Mouse (Mus musculus): Measurements from ENCODE around the gene Gm20683. TPM values are rescaled to one million over a fixed set of nuclear protein-coding genes. Genes with fewer than 3 reads are reported as not detected.

Gm20683 gene
- polyA plus RNA-seq, 1 experiment from 2014 or later, result 8.1 TPM

GRCm38 (mm10) chr17:25794197-25794596 lies 47.4 kb downstream of the Gm20683 start:
- no peak for ATAC-seq (ENCODE audit: low FRiP score)
- peak overlapping the region; percentile 93 for H3K27ac ChIP-seq
- H3K9me3 ChIP-seq, result no peaks in the 10 kb centered on the region
- H3K9ac ChIP-seq, result peak overlapping the region; percentile 70; the same call in 1 of the 2 replicates
- 10% methylated on average over 13 of the region's 13 CpGs for WGBS
- peaks cover 64% of the 10 kb centered on the region for H3K4me1 ChIP-seq (replicated peaks)
- peak overlapping the region; percentile 88 for H3K4me2 ChIP-seq
- peaks cover 4% of the 10 kb centered on the region; the same call in 1 of the 2 replicates for H3K27me3 ChIP-seq
- H3K36me3 ChIP-seq, result peaks cover 7% of the 10 kb centered on the region
- peak overlapping the region; percentile 61; the same call in 1 of the 2 replicates for H3K4me3 ChIP-seq

GRCm38 (mm10) chr17:25792615-25793014 lies 48.9 kb downstream of the Gm20683 start, which contains the start of gene Fam173a:
Gene Fam173a, minus strand, starts transcription at chr17:25792901.
- peaks cover 64% of the 10 kb centered on the region for H3K4me1 ChIP-seq (replicated peaks)
- 1% methylated on average over 14 of the region's 14 CpGs for WGBS

GRCm38 (mm10) chr17:25791843-25792527 lies 49.6 kb downstream of the Gm20683 start:
- Histone ChIP-seq H3K27ac (peak overlapping the region; percentile 93), H3K9me3 (no peaks in the 10 kb centered on the region), H3K27me3 (peaks cover 4% of the 10 kb centered on the region; the same call in 1 of the 2 replicates), H3K4me1 (replicated peaks) (peaks cover 60% of the 10 kb centered on the region), H3K9ac (peak overlapping the region; percentile 90), H3K36me3 (peaks cover 23% of the 10 kb centered on the region), H3K4me2 (peak overlapping the region; percentile 88), H3K4me3 (peak overlapping the region; percentile 78)
- under 1% methylated on average over 45 of the region's 45 CpGs for WGBS
- ATAC-seq (ENCODE audit: low FRiP score), result peak; percentile 66

More at GRCm38 (mm10) chr17:25792615-25793014, 48.9 kb downstream of the Gm20683 start, which contains the start of gene Fam173a:
- Histone ChIP-seq H3K27ac (peak within 1 kb of the TSS; percentile 93), H3K36me3 (peaks cover 20% of the 10 kb centered on the region), H3K4me3 (peak within 1 kb of the TSS; percentile 78), H3K4me2 (peak within 1 kb of the TSS; percentile 88), H3K9me3 (no peaks in the 10 kb centered on the region), H3K9ac (peak within 1 kb of the TSS; percentile 90), H3K27me3 (peaks cover 4% of the 10 kb centered on the region; the same call in 1 of the 2 replicates)
- ATAC-seq (ENCODE audit: low FRiP score), result peak; percentile 62

- peaks cover 54% of the 10 kb centered on the region for H3K4me1 ChIP-seq (replicated peaks)
- ATAC-seq (ENCODE audit: low FRiP score), result no peak
Observed at GRCm38 (mm10) chr17:25791320-25791842, 50.2 kb downstream of the Gm20683 start.

GRCm38 (mm10) chr17:25786781-25787504 lies 54.6 kb downstream of the Gm20683 start:
- WGBS, result 94% methylated on average over 9 of the region's 9 CpGs
- Histone ChIP-seq H3K27ac (no peak overlapping the region), H3K9me3 (no peaks in the 10 kb centered on the region), H3K27me3 (no peaks in the 10 kb centered on the region), H3K4me1 (replicated peaks) (peaks cover 46% of the 10 kb centered on the region), H3K36me3 (peaks cover 46% of the 10 kb centered on the region), H3K4me2 (no peak overlapping the region), H3K9ac (0 out of 2 replicates have a peak overlapping the region, but pooled peaks have one; percentile 13), H3K4me3 (no peak overlapping the region)
- ATAC-seq (ENCODE audit: low FRiP score), result no peak

More at GRCm38 (mm10) chr17:25791320-25791842, 50.2 kb downstream of the Gm20683 start:
- Histone ChIP-seq H3K9me3 (no peaks in the 10 kb centered on the region), H3K36me3 (peaks cover 23% of the 10 kb centered on the region), H3K4me3 (peak overlapping the region; percentile 78), H3K27me3 (peaks cover 3% of the 10 kb centered on the region; the same call in 1 of the 2 replicates), H3K4me2 (peak overlapping the region; percentile 88), H3K27ac (peak overlapping the region; percentile 93), H3K9ac (peak overlapping the region; percentile 90)
- 27% methylated on average over 19 of the region's 19 CpGs for WGBS

GRCm38 (mm10) chr17:25786280-25786679 lies 55.3 kb downstream of the Gm20683 start, which contains the start of gene Ccdc78:
Gene Ccdc78, plus strand, starts transcription at chr17:25786580.
- H3K27me3 ChIP-seq, result no peaks in the 10 kb centered on the region
- H3K27ac ChIP-seq, result peak within 1 kb of the TSS; percentile 91
- peaks cover 41% of the 10 kb centered on the region for H3K4me1 ChIP-seq (replicated peaks)
- WGBS, result 84% methylated on average over 3 of the region's 3 CpGs
- peak within 1 kb of the TSS; percentile 90 for H3K4me2 ChIP-seq
- H3K4me3 ChIP-seq, result peak within 1 kb of the TSS; percentile 74
- H3K36me3 ChIP-seq, result peaks cover 53% of the 10 kb centered on the region
- no peaks in the 10 kb centered on the region for H3K9me3 ChIP-seq
- peak within 1 kb of the TSS; percentile 88 for H3K9ac ChIP-seq
- no peak for ATAC-seq (ENCODE audit: low FRiP score)

- peaks cover 32% of the 10 kb centered on the region for H3K4me1 ChIP-seq (replicated peaks)
- peak within 1 kb of the TSS; percentile 88 for H3K9ac ChIP-seq
- H3K9me3 ChIP-seq, result no peaks in the 10 kb centered on the region
- peak within 1 kb of the TSS; percentile 90 for H3K4me2 ChIP-seq
- WGBS, result under 1% methylated on average over 23 of the region's 23 CpGs
- no peaks in the 10 kb centered on the region for H3K27me3 ChIP-seq
- H3K4me3 ChIP-seq, result peak within 1 kb of the TSS; percentile 74
- peaks cover 63% of the 10 kb centered on the region for H3K36me3 ChIP-seq
- ATAC-seq (ENCODE audit: low FRiP score), result peak; percentile 82
- H3K27ac ChIP-seq, result peak within 1 kb of the TSS; percentile 91
Observed at GRCm38 (mm10) chr17:25785281-25785745, 56.2 kb downstream of the Gm20683 start, which contains the start of gene Haghl. Gene Haghl, minus strand, starts transcription at chr17:25785673.

Small RNAs within 50 kb of the gene (microRNA-seq; reads per million reads assigned to microRNA genes)
- gene Mir3082, result not detected

Other genes with a start within 250 kb of the Gm20683 start
- gene Gng13, start 124.6 kb downstream of the Gm20683 start, polyA plus RNA-seq (2015; fragmentation: Nextera tagmentation; extraction: Ambion mirVana), result 1.6 TPM in 2 replicates
- 7.9 and 8.5 TPM in 2 replicates for gene Chtf18, start 114.3 kb downstream of the Gm20683 start, polyA plus RNA-seq (2015; fragmentation: Nextera tagmentation; extraction: Ambion mirVana)
- gene Rpusd1, start 114.1 kb downstream of the Gm20683 start, polyA plus RNA-seq (2015; fragmentation: Nextera tagmentation; extraction: Ambion mirVana), result 23.4 and 24.2 TPM in 2 replicates
- gene Mslnl, start 105.7 kb downstream of the Gm20683 start, polyA plus RNA-seq (2015; fragmentation: Nextera tagmentation; extraction: Ambion mirVana), result not detected in 2 replicates
- gene Msln, start 87.4 kb downstream of the Gm20683 start, polyA plus RNA-seq (2015; fragmentation: Nextera tagmentation; extraction: Ambion mirVana), result 0.34 TPM in 1 of 2 replicates, not detected in the other
- 27.8 and 28.0 TPM in 2 replicates for gene Narfl, start 68.0 kb downstream of the Gm20683 start, polyA plus RNA-seq (2015; fragmentation: Nextera tagmentation; extraction: Ambion mirVana)
- gene Haghl, start 56.1 kb downstream of the Gm20683 start, polyA plus RNA-seq (2015; fragmentation: Nextera tagmentation; extraction: Ambion mirVana), result 125 and 138 TPM in 2 replicates
- 0.16 and 0.36 TPM in 2 replicates for gene Ccdc78, start 55.2 kb downstream of the Gm20683 start, polyA plus RNA-seq (2015; fragmentation: Nextera tagmentation; extraction: Ambion mirVana)
- 86.6 and 86.8 TPM in 2 replicates for gene Fam173a, start 48.9 kb downstream of the Gm20683 start, polyA plus RNA-seq (2015; fragmentation: Nextera tagmentation; extraction: Ambion mirVana)
- 0.60 TPM in 1 of 2 replicates, not detected in the other for gene AC134908.4, start 46.1 kb downstream of the Gm20683 start, polyA plus RNA-seq (2015; fragmentation: Nextera tagmentation; extraction: Ambion mirVana)
- 45.4 and 57.6 TPM in 2 replicates for gene Metrn, start 44.6 kb downstream of the Gm20683 start, polyA plus RNA-seq (2015; fragmentation: Nextera tagmentation; extraction: Ambion mirVana)
- gene Fbxl16, start 32.7 kb downstream of the Gm20683 start, polyA plus RNA-seq (2015; fragmentation: Nextera tagmentation; extraction: Ambion mirVana), result 29.1 and 32.4 TPM in 2 replicates
- gene Wdr24, start 18.1 kb downstream of the Gm20683 start, polyA plus RNA-seq (2015; fragmentation: Nextera tagmentation; extraction: Ambion mirVana), result 26.6 and 30.7 TPM in 2 replicates
- 62.9 and 64.2 TPM in 2 replicates for gene Jmjd8, start 12.9 kb downstream of the Gm20683 start, polyA plus RNA-seq (2015; fragmentation: Nextera tagmentation; extraction: Ambion mirVana)
- gene Stub1, start 8.4 kb downstream of the Gm20683 start, polyA plus RNA-seq (2015; fragmentation: Nextera tagmentation; extraction: Ambion mirVana), result 325 and 337 TPM in 2 replicates
- gene Rhbdl1, start 4.5 kb downstream of the Gm20683 start, polyA plus RNA-seq (2015; fragmentation: Nextera tagmentation; extraction: Ambion mirVana), result 24.2 and 25.5 TPM in 2 replicates
- gene Rhot2, start 3.1 kb upstream of the Gm20683 start, polyA plus RNA-seq (2015; fragmentation: Nextera tagmentation; extraction: Ambion mirVana), result 14.5 and 15.9 TPM in 2 replicates
- 19.4 and 19.8 TPM in 2 replicates for gene Wdr90, start 19.7 kb upstream of the Gm20683 start, polyA plus RNA-seq (2015; fragmentation: Nextera tagmentation; extraction: Ambion mirVana)
- gene Mcrip2, start 27.0 kb upstream of the Gm20683 start, polyA plus RNA-seq (2015; fragmentation: Nextera tagmentation; extraction: Ambion mirVana), result 11.4 and 11.7 TPM in 2 replicates
- gene Mettl26, start 33.3 kb upstream of the Gm20683 start, polyA plus RNA-seq (2015; fragmentation: Nextera tagmentation; extraction: Ambion mirVana), result 63.0 and 65.7 TPM in 2 replicates
- gene Wfikkn1, start 39.1 kb upstream of the Gm20683 start, polyA plus RNA-seq (2015; fragmentation: Nextera tagmentation; extraction: Ambion mirVana), result 0.45 and 0.63 TPM in 2 replicates
- 45.5 and 48.7 TPM in 2 replicates for gene Rab40c, start 78.0 kb upstream of the Gm20683 start, polyA plus RNA-seq (2015; fragmentation: Nextera tagmentation; extraction: Ambion mirVana)
- 57.1 and 58.9 TPM in 2 replicates for gene Pigq, start 103.2 kb upstream of the Gm20683 start, polyA plus RNA-seq (2015; fragmentation: Nextera tagmentation; extraction: Ambion mirVana)
- gene Nhlrc4, start 103.2 kb upstream of the Gm20683 start, polyA plus RNA-seq (2015; fragmentation: Nextera tagmentation; extraction: Ambion mirVana), result 0.09 TPM in 1 of 2 replicates, not detected in the other
- gene A930017K11Rik, start 110.8 kb upstream of the Gm20683 start, polyA plus RNA-seq (2015; fragmentation: Nextera tagmentation; extraction: Ambion mirVana), result 0.56 and 0.77 TPM in 2 replicates
- gene Capn15, start 144.0 kb upstream of the Gm20683 start, polyA plus RNA-seq (2015; fragmentation: Nextera tagmentation; extraction: Ambion mirVana), result 20.4 and 21.6 TPM in 2 replicates
- gene Rab11fip3, start 227.8 kb upstream of the Gm20683 start, polyA plus RNA-seq (2015; fragmentation: Nextera tagmentation; extraction: Ambion mirVana), result 28.7 and 29.5 TPM in 2 replicates
- 33.5 and 34.9 TPM in 2 replicates for gene Decr2, start 248.6 kb upstream of the Gm20683 start, polyA plus RNA-seq (2015; fragmentation: Nextera tagmentation; extraction: Ambion mirVana)

All from hindbrain, embryonic 13.5 days (tissue).